Mouse (Mus musculus): Measurements from ENCODE around the gene Dyx1c1. TPM values are rescaled to one million over a fixed set of nuclear protein-coding genes. Genes with fewer than 3 reads are reported as not detected.
A peak's percentile ranks its signal among the peaks of the same experiment; 100 is the strongest.

Dyx1c1 gene
- under 1 TPM in 9 of 26 experiments, not detected in 17; 0.38 to 0.66 (median 0.42) TPM for total RNA-seq (2018; cell fraction: chromatin; rRNA removed)
- total RNA-seq (2018; cell fraction: cytosol; rRNA removed) = under 1 TPM in 23 of 26 experiments, not detected in 3; 0.09 to 0.38 (median 0.15) TPM
- 1 to 10 TPM in 1 of 26 experiments, under 1 TPM in 10, not detected in 15; 0.31 to 1.4 (median 0.45) TPM for total RNA-seq (2018; cell fraction: nucleus; rRNA removed)
- 0.12 to 0.37 TPM (median 0.19 TPM) in 3 replicates for polyA plus RNA-seq (2018)

GRCm38 (mm10) chr9:72958521-72959450 lies at the start of gene Dyx1c1, which contains the start of gene Gm44503:
Gene Dyx1c1, plus strand, starts transcription at chr9:72958785.
Gene Gm44503, plus strand, starts transcription at chr9:72958852.
- Histone ChIP-seq H3K4me3 (ENCODE audit: inconsistent target) (peak within 1 kb of the TSS; percentile 56), H3K36me3 (ENCODE audit: inconsistent target) (no peaks in the 10 kb centered on the region), H3K27ac (no peak within 1 kb of the TSS), H3K79me2 (ENCODE audit: inconsistent target) (no peaks in the 10 kb centered on the region)
- 6% methylated on average over 42 of the region's 43 CpGs for WGBS (ENCODE audit: missing documents)

DNA sequence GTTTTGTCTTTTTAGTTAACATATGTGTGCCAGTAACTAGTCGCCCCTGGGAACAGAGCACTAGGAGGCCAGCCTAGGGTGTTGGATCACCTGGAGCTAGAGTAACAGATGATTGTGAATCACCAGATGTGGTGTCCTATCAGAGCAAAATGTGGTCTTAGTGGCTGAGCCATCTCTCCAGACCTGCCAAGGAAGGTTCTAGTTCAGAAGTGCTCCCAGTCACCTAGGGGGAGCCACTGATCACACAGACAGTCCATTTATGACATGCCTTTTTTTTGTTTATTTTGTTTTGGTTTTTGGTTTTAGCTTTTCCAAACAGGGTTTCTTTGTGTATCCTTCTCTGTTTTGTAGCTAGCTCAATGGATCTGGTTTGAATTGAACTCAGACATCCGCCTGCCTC lies 47.2 kb upstream of the Dyx1c1 start:
- Histone ChIP-seq H3K27ac (no peak overlapping the region), H3K4me3 (ENCODE audit: inconsistent target) (no peak overlapping the region), H3K79me2 (ENCODE audit: inconsistent target) (no peaks in the 10 kb centered on the region), H3K36me3 (ENCODE audit: inconsistent target) (no peaks in the 10 kb centered on the region)
- 85% methylated on average over 2 of the region's 2 CpGs for WGBS (ENCODE audit: missing documents)

- WGBS (ENCODE audit: missing documents) = 44% methylated on average over 6 of the region's 6 CpGs
- Histone ChIP-seq H3K4me3 (ENCODE audit: inconsistent target) (no peak overlapping the region), H3K27ac (no peak overlapping the region), H3K36me3 (ENCODE audit: inconsistent target) (no peaks in the 10 kb centered on the region), H3K79me2 (ENCODE audit: inconsistent target) (no peaks in the 10 kb centered on the region)
These were observed 45.0 kb upstream of the Dyx1c1 start for GRCm38 (mm10) chr9:72913551-72913950.

DNA sequence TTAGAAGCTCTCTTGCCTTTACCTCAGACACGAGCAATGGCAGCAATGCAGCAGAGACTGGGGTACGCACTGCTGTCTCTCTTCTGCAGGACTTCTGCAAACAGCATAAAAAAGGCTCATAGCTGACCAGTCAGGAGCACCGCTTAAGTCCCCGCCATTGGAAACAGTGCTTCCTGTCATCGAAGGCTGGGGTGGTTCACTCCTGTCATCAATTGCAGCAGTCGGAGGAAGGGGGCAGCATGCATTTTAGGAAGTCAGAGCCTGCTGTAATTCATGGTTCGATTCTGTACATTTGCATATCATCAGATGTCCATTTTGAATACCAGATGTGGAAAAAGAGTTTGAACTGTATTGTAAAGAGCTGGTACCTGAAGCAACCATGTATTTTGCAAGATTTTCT lies 42.9 kb upstream of the Dyx1c1 start:
- 16% methylated on average over 7 of the region's 7 CpGs for WGBS (ENCODE audit: missing documents)
- Histone ChIP-seq H3K79me2 (ENCODE audit: inconsistent target) (no peaks in the 10 kb centered on the region), H3K27ac (no peak overlapping the region), H3K36me3 (ENCODE audit: inconsistent target) (no peaks in the 10 kb centered on the region), H3K4me3 (ENCODE audit: inconsistent target) (no peak overlapping the region)

DNA sequence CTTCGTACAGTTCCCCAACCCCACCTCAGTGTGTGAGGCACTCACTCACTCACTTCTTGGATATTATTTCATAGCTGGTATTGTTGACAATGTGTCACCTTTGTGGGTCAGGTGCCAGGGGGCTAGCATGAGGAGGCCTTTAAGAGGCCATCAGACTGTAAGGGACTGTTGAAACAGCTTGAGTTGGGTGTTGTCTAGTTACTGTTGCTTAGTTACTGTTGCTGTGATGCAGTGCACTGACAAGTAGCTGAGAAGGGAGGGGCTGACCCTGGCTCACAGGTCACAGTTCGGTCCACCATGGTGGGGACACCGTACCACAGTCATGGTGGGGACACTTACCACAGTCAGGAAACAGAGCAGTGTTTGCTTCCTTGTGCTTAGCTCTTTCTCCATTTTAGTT lies 35.5 kb upstream of the Dyx1c1 start:
- H3K27ac ChIP-seq = no peak overlapping the region
- H3K79me2 ChIP-seq (ENCODE audit: inconsistent target) = no peaks in the 10 kb centered on the region
- WGBS (ENCODE audit: missing documents) = 65% methylated on average over 3 of the region's 3 CpGs
- no peaks in the 10 kb centered on the region for H3K36me3 ChIP-seq (ENCODE audit: inconsistent target)
- no peak overlapping the region for H3K4me3 ChIP-seq (ENCODE audit: inconsistent target)

GRCm38 (mm10) chr9:72925021-72925934 lies 33.3 kb upstream of the Dyx1c1 start, which contains the start of gene Pygo1:
Gene Pygo1, plus strand, starts transcription at chr9:72925645.
- no peaks in the 10 kb centered on the region for H3K79me2 ChIP-seq (ENCODE audit: inconsistent target)
- H3K27ac ChIP-seq = no peak within 1 kb of the TSS
- no peak within 1 kb of the TSS for H3K4me3 ChIP-seq (ENCODE audit: inconsistent target)
- 3% methylated on average over 84 of the region's 108 CpGs for WGBS (ENCODE audit: missing documents)
- no peaks in the 10 kb centered on the region for H3K36me3 ChIP-seq (ENCODE audit: inconsistent target)

GRCm38 (mm10) chr9:72925935-72926258 lies 32.7 kb upstream of the Dyx1c1 start:
- H3K79me2 ChIP-seq (ENCODE audit: inconsistent target) = no peaks in the 10 kb centered on the region
- no peak overlapping the region for H3K4me3 ChIP-seq (ENCODE audit: inconsistent target)
- 11% methylated on average over 18 of the region's 20 CpGs for WGBS (ENCODE audit: missing documents)
- H3K27ac ChIP-seq = no peak overlapping the region
- H3K36me3 ChIP-seq (ENCODE audit: inconsistent target) = no peaks in the 10 kb centered on the region

DNA sequence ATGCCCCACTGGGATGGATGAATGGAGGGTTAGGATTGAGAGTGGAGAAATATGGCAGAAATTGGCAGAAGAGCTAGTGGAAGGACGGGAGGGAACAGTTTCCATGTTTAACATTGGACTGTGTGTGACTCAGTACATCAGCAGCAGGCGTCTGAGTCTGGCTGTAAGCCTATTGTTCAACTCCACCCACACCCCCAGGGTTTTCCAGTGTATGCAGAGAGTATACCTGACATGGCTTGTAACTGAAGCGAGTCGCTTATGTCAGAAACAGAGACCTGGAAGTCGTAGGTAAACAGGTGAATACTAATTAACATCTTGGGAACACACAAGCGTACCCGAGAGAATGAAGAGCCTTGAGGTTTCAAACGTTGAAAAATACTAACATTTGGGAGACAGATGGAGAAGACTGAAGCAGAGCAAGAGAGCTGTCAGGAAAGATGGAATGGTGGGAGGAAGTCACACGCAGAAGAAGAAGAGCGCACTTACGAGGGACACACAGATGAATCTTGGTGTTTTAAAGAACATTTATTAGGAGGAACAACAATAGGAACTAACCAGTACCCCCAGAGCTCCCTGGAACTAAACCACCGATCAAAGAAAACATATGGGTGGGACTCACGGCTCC lies 27.3 kb upstream of the Dyx1c1 start:
- Histone ChIP-seq H3K4me3 (ENCODE audit: inconsistent target) (no peak overlapping the region), H3K79me2 (ENCODE audit: inconsistent target) (no peaks in the 10 kb centered on the region), H3K36me3 (ENCODE audit: inconsistent target) (no peaks in the 10 kb centered on the region), H3K27ac (no peak overlapping the region)
- 85% methylated on average over 13 of the region's 13 CpGs for WGBS (ENCODE audit: missing documents)

DNA sequence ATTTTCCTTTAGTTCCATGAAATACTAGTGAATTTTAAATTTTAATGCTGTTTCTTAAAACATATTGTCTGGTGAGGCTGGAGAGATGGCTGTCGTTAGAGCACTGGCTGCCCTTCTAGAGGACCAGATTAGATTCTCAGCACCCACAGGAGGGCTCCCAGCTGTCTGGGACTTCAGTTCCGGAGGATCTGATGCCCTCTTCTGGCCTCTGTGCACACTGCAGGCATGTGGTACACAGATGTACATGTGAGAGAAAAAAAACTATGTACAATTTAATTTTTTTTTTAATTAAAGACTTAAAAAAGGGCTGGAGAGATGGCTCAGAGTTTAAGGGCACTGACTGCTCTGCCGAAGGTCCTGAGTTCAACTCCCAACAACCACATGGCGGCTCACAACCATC lies 23.3 kb upstream of the Dyx1c1 start:
- Histone ChIP-seq H3K36me3 (ENCODE audit: inconsistent target) (no peaks in the 10 kb centered on the region), H3K27ac (no peak overlapping the region), H3K79me2 (ENCODE audit: inconsistent target) (no peaks in the 10 kb centered on the region), H3K4me3 (ENCODE audit: inconsistent target) (no peak overlapping the region)
- 93% methylated on average over 4 of the region's 4 CpGs for WGBS (ENCODE audit: missing documents)

- WGBS (ENCODE audit: missing documents) = 90% methylated on average over 2 of the region's 2 CpGs
- Histone ChIP-seq H3K4me3 (ENCODE audit: inconsistent target) (no peak overlapping the region), H3K27ac (no peak overlapping the region), H3K79me2 (ENCODE audit: inconsistent target) (no peaks in the 10 kb centered on the region), H3K36me3 (ENCODE audit: inconsistent target) (no peaks in the 10 kb centered on the region)
These were observed 22.3 kb upstream of the Dyx1c1 start for GRCm38 (mm10) chr9:72936301-72936700.

GRCm38 (mm10) chr9:72943424-72943823 lies 15.2 kb upstream of the Dyx1c1 start:
- WGBS (ENCODE audit: missing documents) = 70% methylated on average over 3 of the region's 3 CpGs
- Histone ChIP-seq H3K79me2 (ENCODE audit: inconsistent target) (no peaks in the 10 kb centered on the region), H3K36me3 (ENCODE audit: inconsistent target) (no peaks in the 10 kb centered on the region), H3K27ac (no peak overlapping the region), H3K4me3 (ENCODE audit: inconsistent target) (no peak overlapping the region)

GRCm38 (mm10) chr9:72944286-72944685 lies 14.3 kb upstream of the Dyx1c1 start:
- H3K36me3 ChIP-seq (ENCODE audit: inconsistent target) = no peaks in the 10 kb centered on the region
- no peak overlapping the region for H3K4me3 ChIP-seq (ENCODE audit: inconsistent target)
- 93% methylated on average over 13 of the region's 13 CpGs for WGBS (ENCODE audit: missing documents)
- H3K79me2 ChIP-seq (ENCODE audit: inconsistent target) = no peaks in the 10 kb centered on the region
- no peak overlapping the region for H3K27ac ChIP-seq

DNA sequence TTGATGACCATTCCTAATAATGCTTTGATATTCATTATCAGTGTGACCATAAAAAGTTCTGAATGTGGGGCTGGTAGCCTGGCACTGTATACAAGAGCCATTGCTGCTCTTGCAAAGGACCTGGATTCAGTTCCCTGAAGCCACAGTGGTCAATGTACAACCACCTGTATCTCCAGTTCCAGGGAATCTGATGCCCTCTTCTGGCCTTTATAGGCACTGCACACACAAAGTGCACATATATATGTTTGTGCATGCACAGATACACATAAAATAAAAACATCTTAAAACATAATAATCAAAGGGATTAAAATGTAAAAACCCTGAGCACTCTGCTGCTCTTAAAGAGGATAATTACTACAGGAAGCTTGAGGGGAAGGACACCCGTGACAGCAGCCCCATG lies 11.6 kb upstream of the Dyx1c1 start:
- WGBS (ENCODE audit: missing documents) = 82% methylated on average over 1 of the region's 1 CpGs
- no peak overlapping the region for H3K27ac ChIP-seq
- H3K36me3 ChIP-seq (ENCODE audit: inconsistent target) = no peaks in the 10 kb centered on the region
- no peaks in the 10 kb centered on the region for H3K79me2 ChIP-seq (ENCODE audit: inconsistent target)
- H3K4me3 ChIP-seq (ENCODE audit: inconsistent target) = no peak overlapping the region

GRCm38 (mm10) chr9:72949572-72949971 lies 9.0 kb upstream of the Dyx1c1 start:
- WGBS (ENCODE audit: missing documents) = 48% methylated on average over 7 of the region's 7 CpGs
- Histone ChIP-seq H3K36me3 (ENCODE audit: inconsistent target) (no peaks in the 10 kb centered on the region), H3K4me3 (ENCODE audit: inconsistent target) (no peak overlapping the region)

More at GRCm38 (mm10) chr9:72949572-72949971, 9.0 kb upstream of the Dyx1c1 start:
- no peak overlapping the region for H3K27ac ChIP-seq
- no peaks in the 10 kb centered on the region for H3K79me2 ChIP-seq (ENCODE audit: inconsistent target)

Measured in macrophage (primary cell).